Mouse (Mus musculus): ENCODE measurements at regions not wholly inside any gene's neighbourhood (a gene's known extent, or its start where the extent isn't known, plus 50 kb on each side); places are given as distances from the start of the nearest gene placed in this dataset.

GRCm38 (mm10) chr7:72866966-72867754 is 508.1 kb upstream of the Rgma start:
- TF ChIP-seq CTCF (IDR thresholded peaks at IDR 0.05; ENCODE audit: control insufficient read depth, insufficient read depth, insufficient read length) = no peak
- TF ChIP-seq USF1 (IDR thresholded peaks at IDR 0.05; ENCODE audit: low read depth) = no peak
- no peak for TF ChIP-seq MAX (IDR thresholded peaks at IDR 0.05)
- no peak for TF ChIP-seq FOSL1 (IDR thresholded peaks at IDR 0.05; ENCODE audit: insufficient read depth, low read length, poor library complexity, severe bottlenecking)
- no peak for TF ChIP-seq MYOG (IDR thresholded peaks at IDR 0.05; ENCODE audit: control insufficient read depth, extremely low read depth, insufficient read length)
- no peak for TF ChIP-seq CEBPB (IDR thresholded peaks at IDR 0.05; ENCODE audit: low read depth)
- TF ChIP-seq MYOD1 (IDR thresholded peaks at IDR 0.05; ENCODE audit: control insufficient read depth, insufficient read length, low read depth) = no peak
